Mouse (Mus musculus) layer of hippocampus, adult 9-10 months (tissue): ENCODE measurements around the gene Rrp12.
A peak's percentile ranks its signal among the peaks of the same experiment; 100 is the strongest.
"Not testable (repeated sequence)": the region's sequence is repeated elsewhere in the genome, so short reads cannot be mapped to it uniquely, and the experiment has no call there.

Source experiments
- DNase-seq: peaks from one replicate; pipeline ENCODE4 v3.0.0; 2022; ENCODE audit warnings: low spot score

Gene Rrp12

GRCm38 (mm10) chr19:41847992-41848851, 47.8 kb downstream of the Rrp12 start, which contains the start of gene Frat2:
Gene Frat2 (minus strand): TSS chr19:41848132.
- DNase-seq = peak; percentile 68

GRCm38 (mm10) chr19:41847614-41847991, 48.4 kb downstream of the Rrp12 start:
- DNase-seq = not testable (repeated sequence)

- no peak for DNase-seq
Measured at GRCm38 (mm10) chr19:41847091-41847581, 48.8 kb downstream of the Rrp12 start.

- no peak for DNase-seq
Measured at GRCm38 (mm10) chr19:41846366-41847090, 49.4 kb downstream of the Rrp12 start.

- DNase-seq = no peak
Measured at GRCm38 (mm10) chr19:41844345-41844744, 51.6 kb downstream of the Rrp12 start.

GRCm38 (mm10) chr19:41842706-41843105, 53.3 kb downstream of the Rrp12 start:
- DNase-seq = no peak

- DNase-seq = no peak
Measured at GRCm38 (mm10) chr19:41842196-41842595, 53.8 kb downstream of the Rrp12 start.

GRCm38 (mm10) chr19:41841105-41841750, 54.7 kb downstream of the Rrp12 start:
- DNase-seq = no peak

- DNase-seq = no peak
Measured at GRCm38 (mm10) chr19:41839685-41840084, 56.3 kb downstream of the Rrp12 start.

GRCm38 (mm10) chr19:41838808-41839207, 57.2 kb downstream of the Rrp12 start:
- DNase-seq = no peak

GRCm38 (mm10) chr19:41837917-41838261, 58.1 kb downstream of the Rrp12 start:
- DNase-seq = no peak

- DNase-seq = no peak
Measured at GRCm38 (mm10) chr19:41837194-41837916, 58.6 kb downstream of the Rrp12 start.

GRCm38 (mm10) chr19:41836719-41837118, 59.3 kb downstream of the Rrp12 start:
- DNase-seq = no peak

GRCm38 (mm10) chr19:41835816-41836215, 60.2 kb downstream of the Rrp12 start:
- no peak for DNase-seq

- no peak for DNase-seq
Measured at GRCm38 (mm10) chr19:41835407-41835806, 60.6 kb downstream of the Rrp12 start.

GRCm38 (mm10) chr19:41832501-41833201, 63.3 kb downstream of the Rrp12 start:
- DNase-seq = no peak

- no peak for DNase-seq
Measured at GRCm38 (mm10) chr19:41831718-41832391, 64.1 kb downstream of the Rrp12 start.

GRCm38 (mm10) chr19:41831101-41831570, 64.8 kb downstream of the Rrp12 start:
- DNase-seq = no peak

GRCm38 (mm10) chr19:41830106-41831031, 65.6 kb downstream of the Rrp12 start:
- no peak for DNase-seq
